Mouse (Mus musculus) heart, postnatal 0 days (tissue): ENCODE results near the gene Gab3.

ENCODE experiments used
- CTCF ChIP-seq: IDR thresholded peaks from 2 replicates; pipeline ENCODE4 v1.5.1; 2016; ENCODE audit warnings: antibody characterized with exemption, control low read depth, low read depth
- EP300 ChIP-seq: IDR thresholded peaks from 2 replicates; pipeline ENCODE4 v1.6.1; 2016; ENCODE audit warnings: antibody characterized with exemption, low read depth

GRCm38 (mm10) chrX:75044595-75044994 lies 40.7 kb downstream of the Gab3 start:
- TF ChIP-seq EP300 (no peak), CTCF (no peak)
